Mouse (Mus musculus): ENCODE results near the gene Cd209a. TPM values are rescaled to one million over a fixed set of nuclear protein-coding genes. Genes with fewer than 3 reads are reported as not detected.
"Not testable (repeated sequence)": the region's sequence is repeated elsewhere in the genome, so short reads cannot be mapped to it uniquely, and the experiment has no call there.

The Cd209a gene
- 0.23 and 0.47 TPM in 2 replicates for polyA plus RNA-seq (2015; fragmentation: Nextera tagmentation; extraction: Ambion mirVana)

DNA sequence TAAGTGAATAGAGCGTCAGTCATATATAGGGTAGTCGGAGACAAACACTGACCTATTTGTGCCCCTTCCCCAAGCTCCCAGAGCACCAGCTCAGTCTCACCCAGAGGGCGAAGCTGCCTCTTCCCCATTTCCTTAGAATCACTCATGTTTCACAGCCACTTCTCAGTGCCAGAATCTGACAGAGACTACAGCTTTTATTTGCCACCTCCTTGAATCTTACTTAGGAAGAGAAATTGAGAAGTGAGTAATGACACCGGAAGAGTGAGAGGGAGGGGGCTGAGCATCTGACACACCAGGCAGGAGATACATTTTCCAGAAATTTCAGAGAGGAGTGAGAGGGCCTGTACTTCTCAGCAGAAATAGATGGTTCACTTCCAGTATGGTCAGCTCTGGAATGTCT is at the start of gene Cd209a:
Gene Cd209a (minus strand): TSS at position 224 of the 400 bp plus-strand sequence.
- ATAC-seq (ENCODE audit: low FRiP score, low read depth) = no peak
- H3K36me3 ChIP-seq = no peaks in the 10 kb centered on the region
- whole genome bisulfite sequencing = 80% methylated on average over 4 of the region's 4 CpGs
- no peaks in the 10 kb centered on the region for H3K27me3 ChIP-seq
- H3K9me3 ChIP-seq = peaks cover 4% of the 10 kb centered on the region; the same call in 1 of the 2 replicates
- no peaks in the 10 kb centered on the region for H3K4me1 ChIP-seq
- no peak within 1 kb of the TSS for H3K27ac ChIP-seq
- no peak within 1 kb of the TSS for H3K9ac ChIP-seq
- H3K4me2 ChIP-seq (replicated peaks) = no peak within 1 kb of the TSS
- H3K4me3 ChIP-seq = no peak within 1 kb of the TSS

- H3K36me3 ChIP-seq; ATAC-seq (ENCODE audit: low FRiP score, low read depth); H3K9ac ChIP-seq; H3K4me1 ChIP-seq; H3K4me3 ChIP-seq; H3K9me3 ChIP-seq; H3K27ac ChIP-seq; H3K4me2 ChIP-seq (replicated peaks); H3K27me3 ChIP-seq: not testable (repeated sequence)
- WGBS = 84% methylated on average over 5 of the region's 5 CpGs
Observed at GRCm38 (mm10) chr8:3768641-3769040, 19.9 kb upstream of the Cd209a start.

DNA sequence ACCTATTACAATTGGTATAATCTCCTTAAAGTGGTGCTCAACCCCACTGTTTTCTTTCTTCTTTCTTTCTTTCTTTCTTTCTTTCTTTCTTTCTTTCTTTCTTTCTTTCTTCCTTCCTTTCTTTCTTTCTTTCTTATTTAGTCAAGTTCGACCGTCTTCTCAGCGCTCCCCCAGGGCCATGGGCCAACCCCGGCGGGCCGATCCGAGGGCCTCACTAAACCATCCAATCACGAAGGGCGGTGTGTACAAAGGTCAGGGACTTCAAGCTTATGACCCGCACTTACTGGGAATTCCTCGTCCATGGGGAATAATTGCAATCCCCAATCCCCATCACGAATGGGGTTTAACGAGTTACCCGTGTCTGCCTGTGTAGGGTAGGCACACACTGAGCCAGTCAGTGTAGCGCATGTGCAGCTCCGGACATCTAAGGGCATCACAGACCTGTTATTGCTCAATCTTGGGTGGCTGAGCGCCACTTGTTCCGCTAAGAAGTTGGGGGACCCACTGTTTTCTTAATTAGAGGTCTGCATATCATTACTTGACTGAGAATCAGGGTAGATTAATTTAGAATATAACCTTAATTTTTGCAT is 5.6 kb upstream of the Cd209a start:
- no peak overlapping the region for H3K4me3 ChIP-seq
- H3K4me2 ChIP-seq (replicated peaks) = no peak overlapping the region
- H3K4me1 ChIP-seq = no peaks in the 10 kb centered on the region
- H3K27me3 ChIP-seq = no peaks in the 10 kb centered on the region
- no peaks in the 10 kb centered on the region for H3K36me3 ChIP-seq
- H3K27ac ChIP-seq = no peak overlapping the region
- ATAC-seq (ENCODE audit: low FRiP score, low read depth) = peak; percentile 98
- H3K9me3 ChIP-seq = peaks cover 7% of the 10 kb centered on the region; the same call in 1 of the 2 replicates
- no peak overlapping the region for H3K9ac ChIP-seq
- WGBS = 72% methylated on average over 18 of the region's 18 CpGs

- Histone ChIP-seq H3K4me1 (no peaks in the 10 kb centered on the region), H3K36me3 (no peaks in the 10 kb centered on the region), H3K9me3 (no peaks in the 10 kb centered on the region), H3K27me3 (no peaks in the 10 kb centered on the region), H3K4me3 (no peak overlapping the region), H3K27ac (no peak overlapping the region), H3K9ac (no peak overlapping the region), H3K4me2 (replicated peaks) (no peak overlapping the region)
- 87% methylated on average over 2 of the region's 2 CpGs for WGBS
- ATAC-seq (ENCODE audit: low FRiP score, low read depth) = no peak
Observed at GRCm38 (mm10) chr8:3736947-3737346, 11.8 kb downstream of the Cd209a start.

GRCm38 (mm10) chr8:3735599-3735998 is 13.2 kb downstream of the Cd209a start:
- Histone ChIP-seq H3K27ac (no peak overlapping the region), H3K27me3 (no peaks in the 10 kb centered on the region), H3K36me3 (no peaks in the 10 kb centered on the region), H3K9me3 (no peaks in the 10 kb centered on the region), H3K4me1 (no peaks in the 10 kb centered on the region), H3K4me2 (replicated peaks) (no peak overlapping the region), H3K9ac (no peak overlapping the region), H3K4me3 (no peak overlapping the region)
- 96% methylated on average over 2 of the region's 2 CpGs for WGBS
- ATAC-seq (ENCODE audit: low FRiP score, low read depth) = no peak

- Histone ChIP-seq H3K27me3 (no peaks in the 10 kb centered on the region), H3K36me3 (no peaks in the 10 kb centered on the region), H3K4me1 (no peaks in the 10 kb centered on the region), H3K4me2 (replicated peaks) (no peak overlapping the region), H3K27ac (no peak overlapping the region), H3K4me3 (no peak overlapping the region), H3K9me3 (no peaks in the 10 kb centered on the region), H3K9ac (no peak overlapping the region)
- 60% methylated on average over 1 of the region's 1 CpGs for WGBS
- ATAC-seq (ENCODE audit: low FRiP score, low read depth) = no peak
Observed at GRCm38 (mm10) chr8:3734084-3734483, 14.7 kb downstream of the Cd209a start.

DNA sequence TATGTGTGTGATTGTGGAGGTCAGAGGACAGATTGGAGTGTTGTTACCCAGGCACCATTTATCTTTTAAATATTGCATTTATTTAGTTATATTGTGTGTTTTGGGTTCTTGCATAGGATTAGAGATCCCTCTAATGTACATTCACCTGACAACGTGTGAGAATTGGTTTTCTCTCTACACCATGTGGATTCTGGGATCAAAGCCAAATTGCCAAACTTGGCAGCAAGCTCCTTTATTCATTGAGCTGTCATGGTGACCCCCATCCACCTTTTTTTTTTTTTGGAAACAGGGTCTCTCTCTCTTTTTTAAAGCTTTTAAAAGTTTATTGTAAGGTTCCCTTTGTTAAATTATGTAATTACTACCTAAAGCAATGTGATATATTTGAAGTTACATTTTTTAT is 27.7 kb downstream of the Cd209a start:
- no peak for ATAC-seq (ENCODE audit: low FRiP score, low read depth)
- no peaks in the 10 kb centered on the region for H3K4me1 ChIP-seq
- no peak overlapping the region for H3K4me3 ChIP-seq
- H3K36me3 ChIP-seq = no peaks in the 10 kb centered on the region
- no peak overlapping the region for H3K27ac ChIP-seq
- H3K9me3 ChIP-seq = no peaks in the 10 kb centered on the region
- no peak overlapping the region for H3K4me2 ChIP-seq (replicated peaks)
- H3K27me3 ChIP-seq = no peaks in the 10 kb centered on the region
- H3K9ac ChIP-seq = no peak overlapping the region
- 46% methylated on average over 1 of the region's 1 CpGs for WGBS

GRCm38 (mm10) chr8:3720551-3720950 is 28.2 kb downstream of the Cd209a start, which contains the start of gene Clec4g:
Clec4g (minus strand) TSS chr8:3720651.
- ATAC-seq (ENCODE audit: low FRiP score, low read depth) = no peak
- Histone ChIP-seq H3K27me3 (no peaks in the 10 kb centered on the region), H3K4me3 (no peak within 1 kb of the TSS), H3K9ac (no peak within 1 kb of the TSS), H3K4me1 (no peaks in the 10 kb centered on the region), H3K4me2 (replicated peaks) (no peak within 1 kb of the TSS), H3K9me3 (no peaks in the 10 kb centered on the region), H3K36me3 (no peaks in the 10 kb centered on the region), H3K27ac (no peak within 1 kb of the TSS)
- 77% methylated on average over 5 of the region's 5 CpGs for WGBS

GRCm38 (mm10) chr8:3718559-3718958 is 30.2 kb downstream of the Cd209a start:
- H3K4me1 ChIP-seq = no peaks in the 10 kb centered on the region
- peak; percentile 24; the same call in 1 of the 2 replicates for ATAC-seq (ENCODE audit: low FRiP score, low read depth)
- WGBS = 16% methylated on average over 14 of the region's 14 CpGs
- H3K9me3 ChIP-seq = no peaks in the 10 kb centered on the region
- no peak overlapping the region for H3K4me3 ChIP-seq
- no peak overlapping the region for H3K27ac ChIP-seq
- H3K9ac ChIP-seq = no peak overlapping the region
- H3K36me3 ChIP-seq = no peaks in the 10 kb centered on the region
- no peaks in the 10 kb centered on the region for H3K27me3 ChIP-seq
- no peak overlapping the region for H3K4me2 ChIP-seq (replicated peaks)

DNA sequence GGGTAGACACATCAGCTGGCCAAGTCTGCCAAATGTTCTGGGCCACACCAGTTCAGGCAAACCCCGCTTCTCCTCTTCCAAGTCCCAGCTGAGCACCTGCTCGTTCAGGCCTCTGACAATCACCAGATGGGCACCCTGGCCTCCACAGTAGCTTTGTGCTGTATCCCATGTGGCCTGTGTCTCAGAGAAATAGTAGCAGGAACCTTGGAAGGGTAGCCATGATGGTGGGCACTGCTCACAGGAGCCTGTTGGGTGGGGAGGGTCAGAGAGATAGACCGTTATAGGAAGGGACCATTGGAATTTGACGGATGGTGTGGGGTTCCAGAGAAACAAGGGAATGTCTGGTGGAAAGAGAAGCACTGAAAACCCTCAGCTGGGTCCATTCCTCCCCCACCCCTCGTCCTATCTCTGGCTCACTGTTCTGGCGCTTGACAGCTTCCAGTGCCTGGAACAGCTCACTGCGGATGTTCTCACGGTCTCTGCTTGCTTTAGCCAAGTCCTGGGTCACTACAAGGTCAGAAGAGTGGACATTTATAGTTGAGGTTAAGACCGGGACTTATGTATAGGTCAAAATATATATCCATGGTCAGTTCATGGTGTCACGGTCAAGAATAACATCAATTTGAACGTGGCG is 31.3 kb downstream of the Cd209a start:
- ATAC-seq (ENCODE audit: low FRiP score, low read depth) = no peak

DNA sequence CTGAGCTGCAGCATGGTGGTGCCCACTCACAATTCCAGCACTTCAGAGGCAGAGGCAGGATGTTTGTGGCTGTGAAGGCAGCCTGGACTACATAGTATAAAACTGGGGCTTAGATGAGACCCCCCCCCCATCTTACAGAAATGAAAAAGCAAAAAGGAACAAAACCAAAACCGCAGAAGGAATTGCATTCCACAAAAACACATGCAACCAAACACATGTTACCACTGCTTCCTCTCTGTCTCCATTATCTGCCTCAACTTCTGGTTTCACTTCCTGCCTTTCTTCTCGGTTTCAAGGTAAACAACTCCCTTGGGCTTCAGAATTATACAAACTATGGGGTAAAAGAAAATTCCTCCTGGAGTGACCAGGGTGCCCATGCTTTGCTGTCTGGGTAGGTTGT is 37.1 kb downstream of the Cd209a start:
- no peak overlapping the region for H3K4me2 ChIP-seq (replicated peaks)
- H3K27ac ChIP-seq = no peak overlapping the region
- H3K9ac ChIP-seq = no peak overlapping the region
- no peaks in the 10 kb centered on the region for H3K4me1 ChIP-seq
- H3K36me3 ChIP-seq = no peaks in the 10 kb centered on the region
- no peak overlapping the region for H3K4me3 ChIP-seq
- H3K27me3 ChIP-seq = no peaks in the 10 kb centered on the region
- 63% methylated on average over 2 of the region's 2 CpGs for WGBS
- ATAC-seq (ENCODE audit: low FRiP score, low read depth) = no peak
- H3K9me3 ChIP-seq = no peaks in the 10 kb centered on the region

More for the DNA sequence above, 31.3 kb downstream of the Cd209a start:
- no peak overlapping the region for H3K9ac ChIP-seq
- WGBS = 81% methylated on average over 12 of the region's 12 CpGs
- H3K9me3 ChIP-seq = no peaks in the 10 kb centered on the region
- no peak overlapping the region for H3K4me2 ChIP-seq (replicated peaks)
- H3K4me3 ChIP-seq = no peak overlapping the region
- no peaks in the 10 kb centered on the region for H3K36me3 ChIP-seq
- H3K27ac ChIP-seq = no peak overlapping the region
- H3K4me1 ChIP-seq = no peaks in the 10 kb centered on the region
- no peaks in the 10 kb centered on the region for H3K27me3 ChIP-seq

GRCm38 (mm10) chr8:3710312-3710711 is 38.5 kb downstream of the Cd209a start:
- no peak overlapping the region for H3K9ac ChIP-seq
- no peaks in the 10 kb centered on the region for H3K36me3 ChIP-seq
- no peaks in the 10 kb centered on the region for H3K27me3 ChIP-seq
- H3K9me3 ChIP-seq = no peaks in the 10 kb centered on the region
- no peaks in the 10 kb centered on the region for H3K4me1 ChIP-seq
- no peak for ATAC-seq (ENCODE audit: low FRiP score, low read depth)
- H3K4me2 ChIP-seq (replicated peaks) = no peak overlapping the region
- no peak overlapping the region for H3K4me3 ChIP-seq
- 72% methylated on average over 3 of the region's 3 CpGs for WGBS
- H3K27ac ChIP-seq = no peak overlapping the region

DNA sequence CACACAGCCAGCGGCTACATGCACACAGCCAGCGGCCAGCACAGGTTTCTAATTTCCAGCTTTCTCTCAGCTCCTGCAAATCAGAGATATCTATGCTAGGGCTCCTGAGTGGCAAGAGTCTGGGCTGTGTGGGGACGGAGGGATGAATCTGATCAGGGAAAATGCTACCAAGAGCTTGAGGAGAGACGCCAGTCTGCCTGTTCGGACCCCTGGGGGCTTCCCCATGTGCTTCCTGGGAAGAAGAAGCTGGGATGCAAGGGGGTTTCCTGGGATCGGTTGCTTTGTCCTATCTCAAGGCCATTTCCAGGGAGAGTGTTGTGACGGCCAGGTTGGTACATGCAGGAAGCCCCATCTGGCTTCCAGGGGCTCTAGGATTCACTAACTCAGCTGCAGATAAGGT is 41.2 kb downstream of the Cd209a start:
- Histone ChIP-seq H3K4me3 (no peak overlapping the region), H3K36me3 (no peaks in the 10 kb centered on the region), H3K27me3 (no peaks in the 10 kb centered on the region), H3K4me1 (no peaks in the 10 kb centered on the region), H3K27ac (no peak overlapping the region), H3K4me2 (replicated peaks) (no peak overlapping the region), H3K9ac (no peak overlapping the region), H3K9me3 (no peaks in the 10 kb centered on the region)
- WGBS = 76% methylated on average over 7 of the region's 7 CpGs
- ATAC-seq (ENCODE audit: low FRiP score, low read depth) = no peak
